Mouse (Mus musculus) spleen, adult 2 months (tissue): ENCODE results near the gene Gprc5a. TPM values are rescaled to one million over a fixed set of nuclear protein-coding genes. Genes with fewer than 3 reads are reported as not detected.

ENCODE experiments used
- DNase-seq, 2 experiments: peaks; one replicate each; pipeline versions ENCODE4 v3.0.0 to v3.0.0-alpha.2; 2012 to 2021; ENCODE audit warnings: low spot score in 2 of 2, low read depth in 1 of 2
- H3K27ac ChIP-seq: fragments of 200-500 bp; 2 replicates; pipeline ENCODE4 v1.5.1; 2012; ENCODE audit warnings: low read length, inconsistent platforms; ENCODE audit not compliant: insufficient read depth
- H3K27me3 ChIP-seq: fragments of 200-500 bp; 2 replicates; pipeline ENCODE4 v1.6.1; 2012; ENCODE audit warnings: mild to moderate bottlenecking, moderate library complexity, low read length, inconsistent platforms; ENCODE audit not compliant: control insufficient read depth, insufficient read depth
- H3K36me3 ChIP-seq: fragments of 200-500 bp; 2 replicates; pipeline ENCODE4 v1.6.1; 2012; ENCODE audit warnings: mild to moderate bottlenecking, low read length, inconsistent platforms; ENCODE audit not compliant: control insufficient read depth, insufficient read depth
- H3K4me1 ChIP-seq: fragments of 200-500 bp; 2 replicates; pipeline ENCODE4 v1.6.1; 2011; ENCODE audit warnings: inconsistent platforms; ENCODE audit not compliant: control insufficient read depth, insufficient read depth, insufficient read length
- H3K4me3 ChIP-seq: fragments of 200-500 bp; 2 replicates; pipeline ENCODE4 v1.5.1; 2011; ENCODE audit warnings: mild to moderate bottlenecking, inconsistent platforms; ENCODE audit not compliant: insufficient read depth, insufficient read length; ENCODE audit errors: extremely low read depth
- CTCF ChIP-seq: fragments of 200-500 bp; IDR thresholded peaks from 2 replicates; pipeline ENCODE4 v1.5.1; 2011; ENCODE audit warnings: mild to moderate bottlenecking, inconsistent platforms; ENCODE audit not compliant: insufficient read depth, insufficient read length, insufficient replicate concordance; ENCODE audit errors: extremely low read depth
- POLR2A ChIP-seq: fragments of 200-500 bp; IDR thresholded peaks from 2 replicates; pipeline ENCODE4 v1.6.1; 2011; ENCODE audit warnings: low read depth, low read length, inconsistent platforms
- WGBS: fragments of 180-500 bp; shearing (Covaris S2); methylation state at CpG from one replicate; pipeline ENCODE4 v1.1.7; 2018; 5-methylcytosine and 5-hydroxymethylcytosine counted together
- polyA plus RNA-seq: library from polyadenylated mRNA; depleted of rRNA; stranded (reverse); fragments of >200 nt; gene quantifications from 2 replicates; pipeline ENCODE4 v1.2.3, GENCODE M21; 2012

The Gprc5a gene
- polyA plus RNA-seq, 1 experiment, result 0.21 TPM

GRCm38 (mm10) chr6:135089786-135090185 lies 24.3 kb downstream of the Gprc5a start:
- Histone ChIP-seq H3K27ac (no peak overlapping the region), H3K4me1 (no peaks in the 10 kb centered on the region), H3K27me3 (no peaks in the 10 kb centered on the region), H3K36me3 (no peaks in the 10 kb centered on the region), H3K4me3 (no peak overlapping the region)
- TF ChIP-seq CTCF (no peak), POLR2A (no peak)
- DNase-seq, result no peak
- WGBS, result 71% methylated on average over 8 of the region's 8 CpGs

GRCm38 (mm10) chr6:135090661-135091060 lies 25.2 kb downstream of the Gprc5a start:
- Histone ChIP-seq H3K4me1 (no peaks in the 10 kb centered on the region), H3K36me3 (no peaks in the 10 kb centered on the region), H3K4me3 (no peak overlapping the region), H3K27ac (no peak overlapping the region), H3K27me3 (no peaks in the 10 kb centered on the region)
- no peak for TF ChIP-seq POLR2A
- no peak for TF ChIP-seq CTCF
- DNase-seq, result no peak
- 92% methylated on average over 4 of the region's 4 CpGs for WGBS

- Histone ChIP-seq H3K27ac (no peak overlapping the region), H3K4me1 (no peaks in the 10 kb centered on the region), H3K27me3 (no peaks in the 10 kb centered on the region), H3K36me3 (no peaks in the 10 kb centered on the region), H3K4me3 (no peak overlapping the region)
- DNase-seq, result no peak
- TF ChIP-seq CTCF (no peak), POLR2A (no peak)
- 89% methylated on average over 12 of the region's 12 CpGs for WGBS
Measured at GRCm38 (mm10) chr6:135092798-135093470, 27.5 kb downstream of the Gprc5a start.

- Histone ChIP-seq H3K4me1 (no peaks in the 10 kb centered on the region), H3K27ac (no peak overlapping the region), H3K36me3 (no peaks in the 10 kb centered on the region), H3K27me3 (no peaks in the 10 kb centered on the region), H3K4me3 (no peak overlapping the region)
- DNase-seq, result no peak
- WGBS, result 85% methylated on average over 15 of the region's 15 CpGs
- TF ChIP-seq POLR2A (no peak), CTCF (no peak)
Measured at GRCm38 (mm10) chr6:135100787-135101472, 35.5 kb downstream of the Gprc5a start.

- H3K4me3 ChIP-seq, result no peak overlapping the region
- no peak for DNase-seq
Measured at GRCm38 (mm10) chr6:135102736-135103303, 37.4 kb downstream of the Gprc5a start.

GRCm38 (mm10) chr6:135107014-135107413 lies 41.6 kb downstream of the Gprc5a start:
- 84% methylated on average over 6 of the region's 6 CpGs for WGBS

More at GRCm38 (mm10) chr6:135102736-135103303, 37.4 kb downstream of the Gprc5a start:
- H3K4me1 ChIP-seq, result no peaks in the 10 kb centered on the region
- no peaks in the 10 kb centered on the region for H3K36me3 ChIP-seq
- 77% methylated on average over 5 of the region's 5 CpGs for WGBS
- H3K27ac ChIP-seq, result no peak overlapping the region
- TF ChIP-seq CTCF, result no peak
- no peak for TF ChIP-seq POLR2A
- H3K27me3 ChIP-seq, result no peaks in the 10 kb centered on the region

More at GRCm38 (mm10) chr6:135107014-135107413, 41.6 kb downstream of the Gprc5a start:
- Histone ChIP-seq H3K27ac (no peak overlapping the region), H3K4me1 (no peaks in the 10 kb centered on the region), H3K36me3 (no peaks in the 10 kb centered on the region), H3K4me3 (no peak overlapping the region), H3K27me3 (no peaks in the 10 kb centered on the region)
- no peak for TF ChIP-seq POLR2A
- TF ChIP-seq CTCF, result no peak
- no peak for DNase-seq
